Mouse (Mus musculus) cerebellum, adult 9-10 months (tissue): ENCODE data around the gene Pml.

Source experiments
- DNase-seq: peaks from one replicate; pipeline ENCODE4 v3.0.0; 2022

Gene Pml

DNA sequence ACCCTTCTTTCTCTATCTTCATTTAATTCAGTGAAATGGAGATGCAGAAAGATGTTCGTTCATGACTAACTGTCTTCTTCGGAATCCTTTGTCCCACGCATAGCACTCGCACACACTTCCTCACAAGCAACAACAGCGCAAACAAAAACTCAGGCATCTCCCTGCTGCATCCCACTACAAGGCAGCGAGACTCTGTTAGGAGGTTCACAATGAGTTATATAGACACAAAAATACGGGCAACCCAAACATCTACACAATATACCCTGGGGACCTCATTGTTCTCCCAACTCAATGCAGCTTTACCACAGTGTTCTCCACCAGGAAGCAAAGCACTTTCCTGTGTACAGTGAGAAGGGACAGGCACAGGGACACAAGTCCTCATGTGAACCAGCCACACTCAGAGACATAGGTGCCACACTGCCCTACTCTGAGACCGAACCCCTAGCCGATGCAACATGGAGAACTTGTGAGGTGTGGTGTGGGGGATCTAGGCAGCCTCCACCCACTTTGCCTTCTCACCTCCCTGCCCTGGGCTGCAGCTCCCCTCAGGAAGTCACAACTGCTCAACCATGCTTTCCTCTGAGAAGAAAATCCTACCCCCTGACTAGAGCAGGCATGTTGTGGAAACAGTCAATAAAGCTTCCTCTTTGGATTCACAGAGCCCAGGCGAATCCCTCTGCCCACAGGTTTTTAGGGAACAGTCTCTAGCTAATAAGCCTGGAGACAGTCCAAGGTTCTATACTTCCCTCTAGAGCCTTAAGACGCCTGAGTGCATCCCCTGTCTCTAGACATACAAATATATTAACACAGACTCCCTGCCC, 49.1 kb downstream of the Pml start:
- DNase-seq: no peak

DNA sequence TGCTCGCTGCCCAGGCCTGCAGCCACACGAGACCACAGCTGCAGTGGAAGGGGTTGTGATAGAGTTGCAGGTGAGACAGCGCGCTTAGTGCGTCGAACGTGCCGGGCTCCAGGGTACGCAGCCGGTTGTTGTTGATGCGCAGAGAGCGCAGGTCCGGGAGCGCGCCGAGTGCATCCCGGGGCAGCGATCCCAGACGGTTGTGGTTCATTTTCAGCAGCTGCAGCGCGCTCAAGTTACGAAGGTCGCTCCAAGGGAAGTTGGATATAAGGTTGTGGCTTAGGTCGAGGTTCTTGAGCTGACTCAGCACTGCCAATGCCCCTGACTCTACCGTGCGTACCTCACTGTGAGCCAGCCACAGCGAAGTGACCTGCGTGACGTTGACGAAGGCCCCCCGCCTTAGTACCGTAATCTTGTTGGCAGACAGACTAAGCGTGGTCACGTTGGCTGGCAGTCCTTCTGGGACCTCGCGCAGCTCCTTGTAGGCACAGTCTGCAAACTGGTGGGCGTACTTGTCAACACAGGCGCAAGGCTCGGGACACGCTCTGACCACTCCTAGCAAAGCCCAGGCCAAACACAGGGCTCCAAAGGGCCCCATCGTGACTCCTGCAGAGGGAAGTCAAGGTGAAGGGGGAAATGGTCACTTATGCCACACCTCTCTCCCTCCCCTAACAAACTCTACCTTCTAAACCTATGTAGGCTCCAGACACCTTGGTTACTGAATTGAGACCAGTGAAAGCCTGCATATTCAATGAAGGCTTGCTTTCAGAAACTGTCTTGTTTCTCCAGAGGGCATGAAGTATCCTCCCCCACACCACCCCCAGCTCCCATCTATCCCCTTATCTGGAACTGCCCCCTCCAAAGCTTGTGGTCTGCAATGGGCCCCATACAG, 50.0 kb downstream of the Pml start:
- DNase-seq: no peak

DNA sequence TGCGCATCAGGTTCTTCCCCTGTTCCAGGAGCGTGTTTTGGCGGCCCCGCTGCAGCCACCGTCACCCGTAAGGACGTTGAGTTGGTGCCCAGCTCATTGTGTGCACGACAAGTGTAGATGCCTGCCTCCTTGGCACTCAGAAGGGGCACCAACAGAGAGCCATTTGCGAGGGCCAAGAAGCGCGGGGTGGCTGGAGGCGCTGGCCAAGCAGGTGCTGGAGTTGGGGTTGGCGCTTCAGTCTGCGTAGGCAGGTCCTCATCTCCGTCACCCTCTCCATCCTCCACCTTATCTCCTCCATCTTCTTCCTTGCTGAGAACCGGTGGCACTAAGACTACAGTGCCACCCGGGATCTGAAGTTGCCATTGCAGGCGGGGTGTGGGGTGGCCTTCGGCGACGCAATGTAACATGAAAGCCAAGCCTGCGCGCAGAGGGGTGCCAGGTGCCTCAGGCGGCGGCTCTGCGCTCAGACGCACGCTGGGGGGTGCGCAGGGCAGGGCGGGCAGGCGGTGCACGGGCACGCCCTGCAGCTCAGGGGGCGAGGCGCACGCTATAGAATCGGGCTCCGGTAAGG, 50.7 kb downstream of the Pml start:
- no peak for DNase-seq

DNA sequence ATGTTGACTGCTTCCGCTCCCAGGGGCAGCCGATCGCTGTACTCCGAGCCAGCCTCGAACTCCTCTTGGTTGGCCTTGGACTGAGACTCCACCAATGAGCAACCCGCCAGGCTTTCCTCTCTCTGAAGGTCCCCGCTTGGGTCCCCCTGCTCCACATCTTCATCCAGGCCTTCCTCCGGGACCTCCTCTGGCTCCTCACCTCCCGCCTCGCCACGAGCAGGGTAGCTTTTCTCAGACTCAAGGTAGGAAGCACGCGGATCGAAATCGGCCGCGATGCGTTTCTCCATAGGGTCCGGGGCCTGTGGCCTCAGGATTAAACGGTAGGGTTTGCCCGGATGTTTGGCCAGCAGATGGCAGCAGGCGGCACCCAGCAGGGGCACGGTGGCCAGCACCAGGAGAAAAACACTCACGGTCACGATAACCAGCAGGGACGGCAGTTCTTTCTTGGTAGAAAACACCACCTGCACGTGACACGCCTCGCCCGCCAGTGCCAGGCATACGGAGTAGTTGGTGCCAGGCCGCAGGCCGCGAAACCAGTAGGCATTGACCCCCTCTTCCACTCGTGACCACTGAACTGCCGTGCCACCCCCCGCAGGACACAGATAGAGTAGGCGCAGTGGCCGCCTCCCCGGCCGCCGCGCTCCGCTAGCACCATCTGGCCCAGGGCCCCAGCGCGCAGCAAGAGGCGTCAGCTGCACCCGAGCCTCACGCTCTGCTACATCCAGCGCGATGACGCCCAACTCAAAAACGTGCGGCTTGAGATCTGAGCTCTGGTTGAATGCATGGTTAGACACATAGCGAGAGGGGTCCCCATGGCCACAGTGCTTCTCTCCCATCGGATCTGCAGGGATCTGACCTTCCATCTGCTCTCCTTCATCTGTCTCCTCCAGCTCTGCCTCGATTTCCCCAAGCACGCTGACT, 51.5 kb downstream of the Pml start:
- peak; percentile 40 for DNase-seq

DNA sequence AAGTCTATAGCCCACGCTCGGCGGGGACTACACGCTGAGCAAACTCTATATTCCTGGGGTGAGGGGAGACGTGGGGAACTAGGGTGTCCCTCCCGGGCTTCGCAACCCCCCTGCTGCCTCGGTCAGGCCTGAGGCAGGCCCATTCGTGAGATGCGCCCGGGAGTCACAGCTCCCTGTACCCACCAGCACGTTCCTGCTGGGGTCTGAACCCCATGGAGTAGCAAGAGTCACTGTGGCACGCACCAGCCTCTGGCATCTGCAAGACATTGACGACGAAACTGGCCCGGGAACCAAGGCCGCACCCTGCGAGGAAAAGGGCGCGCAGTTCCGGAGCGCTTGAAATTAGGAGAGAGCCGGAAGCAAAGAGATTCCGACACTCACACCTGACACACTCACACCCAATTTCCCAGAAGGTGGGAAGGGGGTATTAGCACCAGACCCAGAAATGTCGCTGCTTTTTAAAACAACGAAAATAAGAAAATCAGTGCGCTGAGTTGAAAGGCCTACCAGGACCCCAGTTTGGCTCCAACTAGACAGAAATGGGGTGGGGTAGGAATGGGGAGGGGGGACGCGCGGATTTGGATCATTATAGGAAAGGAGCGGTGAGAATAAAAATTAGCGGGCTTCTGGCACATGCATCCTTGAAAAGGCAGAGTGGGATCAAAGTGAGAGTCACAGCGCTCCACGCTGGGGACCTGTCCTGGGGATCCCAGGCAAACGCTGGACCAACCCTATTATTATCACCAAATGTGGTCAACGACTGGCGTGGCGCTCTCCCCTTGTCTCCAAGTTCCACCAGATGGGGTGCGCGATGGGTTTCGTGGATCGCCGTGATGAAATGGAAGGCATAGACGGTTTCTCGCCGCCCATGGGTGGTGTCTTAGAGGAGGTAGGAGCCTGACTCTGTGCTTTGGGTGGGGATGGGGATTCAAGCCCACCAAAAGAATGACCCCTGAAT, 52.7 kb downstream of the Pml start:
- DNase-seq: no peak

DNA sequence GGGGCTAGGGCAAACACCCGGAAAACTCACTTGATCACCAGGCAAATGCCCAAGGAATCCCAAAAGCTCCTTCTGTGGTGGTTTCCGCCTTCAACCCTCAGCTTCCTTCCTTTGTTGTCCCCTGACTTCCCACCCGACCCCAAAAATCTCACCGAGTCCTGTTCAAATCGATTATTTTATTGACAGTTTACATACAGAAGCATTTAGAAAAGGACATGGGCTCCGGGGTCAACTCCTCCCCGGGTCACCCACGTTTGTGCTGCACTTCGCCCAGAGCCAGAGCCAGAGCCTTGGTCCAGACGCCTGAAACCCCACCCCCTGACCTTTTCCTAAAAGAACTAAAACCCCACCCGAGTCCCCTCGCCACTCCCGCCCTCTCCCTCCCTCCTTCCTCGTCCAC, 53.4 kb downstream of the Pml start:
- no peak for DNase-seq

DNA sequence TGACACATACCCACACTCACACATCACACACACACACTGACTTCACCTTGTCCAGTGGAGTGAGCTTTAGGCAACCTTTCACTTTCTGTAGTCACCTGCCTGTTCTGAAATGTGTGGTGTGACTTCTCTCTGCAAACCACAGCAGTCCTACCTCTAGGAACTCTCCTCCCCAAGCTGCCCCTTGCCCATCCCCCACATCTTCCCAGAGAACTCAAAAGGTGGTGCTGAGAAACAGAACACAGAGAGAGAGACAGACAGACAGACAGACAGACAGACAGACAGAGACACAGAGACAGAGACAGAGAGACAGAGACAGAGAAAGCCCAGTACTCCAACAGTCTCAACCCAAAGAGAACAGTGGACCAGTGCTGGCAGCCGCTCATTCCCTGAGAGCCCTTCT, 53.9 kb downstream of the Pml start:
- no peak for DNase-seq

DNA sequence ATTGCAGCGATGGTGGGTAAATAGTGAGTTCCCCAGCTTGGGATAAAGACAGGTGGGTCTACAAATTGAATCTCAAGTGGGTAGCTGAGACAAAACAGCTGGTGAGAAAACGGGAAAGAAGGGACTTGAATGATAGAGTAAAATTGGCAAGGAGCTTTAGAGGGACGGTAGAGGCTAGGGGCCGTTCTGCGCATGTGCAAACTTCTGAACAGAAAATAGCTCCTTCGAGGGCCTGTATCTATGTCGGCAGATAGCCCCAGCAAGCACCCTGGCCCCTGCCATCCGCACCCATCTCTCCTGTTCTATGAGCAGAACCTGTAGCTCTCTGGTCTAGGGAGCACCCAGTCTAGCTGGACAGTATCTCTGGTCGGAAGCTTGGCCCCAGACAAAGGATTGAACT, 55.4 kb downstream of the Pml start:
- DNase-seq: no peak

DNA sequence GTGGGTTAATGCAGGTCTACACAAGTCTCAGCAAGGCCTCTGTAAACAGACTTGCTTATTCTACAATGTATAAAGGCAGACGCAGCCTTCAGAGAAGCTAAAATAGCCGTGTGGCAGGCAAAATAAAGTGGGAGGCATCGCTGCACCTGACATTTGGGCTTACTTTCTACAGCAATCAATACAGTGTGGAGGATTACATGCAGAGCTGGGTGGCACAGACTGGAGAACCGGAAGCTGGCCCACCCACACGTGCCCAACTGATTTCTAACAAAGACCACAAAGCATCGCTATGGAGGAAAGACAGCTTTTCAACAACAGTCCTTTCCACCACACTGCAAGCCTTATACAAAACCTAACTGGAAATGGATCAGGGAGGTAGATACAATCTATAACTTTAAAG, 65.1 kb downstream of the Pml start:
- no peak for DNase-seq

DNA sequence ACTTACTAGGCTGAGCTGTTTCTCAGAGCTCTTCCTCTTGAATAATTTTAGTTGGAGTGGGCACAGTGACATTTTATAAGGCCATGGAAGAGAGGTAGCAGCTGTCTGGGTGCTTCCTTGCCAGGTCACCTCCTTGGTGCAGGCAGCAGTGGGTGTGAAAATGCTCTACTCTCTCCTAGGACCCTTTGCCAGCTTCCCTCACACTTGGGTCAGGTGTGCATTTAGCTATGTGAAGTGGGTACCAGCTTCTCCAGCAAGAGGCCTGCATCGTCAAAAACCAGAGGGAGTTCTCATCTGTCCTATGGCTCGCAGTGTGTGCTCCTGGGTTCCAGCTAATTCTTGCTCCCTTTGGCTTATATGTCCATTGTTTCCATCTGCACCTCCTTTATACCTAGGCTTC, 70.2 kb downstream of the Pml start:
- no peak for DNase-seq

DNA sequence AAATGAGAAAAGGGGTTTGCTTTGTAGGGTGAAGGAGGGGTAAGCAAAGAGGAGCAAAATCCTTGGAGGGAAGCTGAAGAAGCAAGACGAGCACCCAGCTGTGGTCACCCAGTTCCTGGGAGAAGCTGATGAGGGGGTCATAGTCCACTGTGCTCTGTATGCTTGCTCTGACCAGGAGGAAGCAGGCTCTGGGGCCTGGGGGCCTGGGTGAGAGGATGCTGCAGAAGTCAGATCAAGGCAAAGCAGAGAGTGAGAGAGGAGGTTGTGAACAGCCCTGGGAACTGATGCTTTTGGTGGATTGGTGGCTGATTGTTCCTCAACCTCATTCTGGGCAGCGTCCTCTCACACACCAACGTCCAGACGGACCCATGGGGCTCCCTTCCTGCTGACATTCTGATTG, 72.4 kb downstream of the Pml start:
- no peak for DNase-seq

DNA sequence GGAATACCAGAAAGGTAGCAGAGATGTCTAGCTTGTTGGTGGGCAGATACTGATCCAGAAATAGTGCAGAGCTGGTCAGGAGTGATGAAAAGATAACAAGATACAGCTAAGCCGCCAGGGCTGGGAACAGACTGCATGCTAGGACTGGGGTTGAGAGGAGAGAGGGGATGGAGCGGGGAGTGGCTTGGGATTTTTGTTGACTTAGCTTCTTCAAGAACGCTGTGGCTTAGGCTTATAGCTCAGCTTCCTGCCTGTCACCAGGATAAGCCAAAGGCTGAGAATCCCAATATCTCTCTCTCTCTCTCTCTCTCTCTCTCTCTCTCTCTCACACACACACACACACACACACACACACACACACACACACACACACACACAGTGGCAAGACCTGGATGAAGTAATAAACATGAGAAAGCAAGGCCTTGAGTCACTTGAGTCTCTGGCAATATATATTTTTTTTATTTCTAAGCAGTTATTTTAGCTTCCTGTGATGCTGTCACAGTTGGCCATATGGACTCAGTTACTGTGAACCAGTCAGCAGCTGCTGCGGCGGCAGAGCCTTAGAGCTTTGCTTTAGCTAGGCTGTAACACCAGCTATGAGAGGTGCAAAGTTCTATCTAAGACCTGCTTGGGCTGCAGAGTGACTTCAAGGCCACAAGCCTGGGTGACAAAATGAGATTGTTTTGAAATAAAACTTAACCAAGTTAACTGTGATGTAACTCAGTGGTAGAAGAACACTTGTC, 73.7 kb downstream of the Pml start:
- DNase-seq: no peak

DNA sequence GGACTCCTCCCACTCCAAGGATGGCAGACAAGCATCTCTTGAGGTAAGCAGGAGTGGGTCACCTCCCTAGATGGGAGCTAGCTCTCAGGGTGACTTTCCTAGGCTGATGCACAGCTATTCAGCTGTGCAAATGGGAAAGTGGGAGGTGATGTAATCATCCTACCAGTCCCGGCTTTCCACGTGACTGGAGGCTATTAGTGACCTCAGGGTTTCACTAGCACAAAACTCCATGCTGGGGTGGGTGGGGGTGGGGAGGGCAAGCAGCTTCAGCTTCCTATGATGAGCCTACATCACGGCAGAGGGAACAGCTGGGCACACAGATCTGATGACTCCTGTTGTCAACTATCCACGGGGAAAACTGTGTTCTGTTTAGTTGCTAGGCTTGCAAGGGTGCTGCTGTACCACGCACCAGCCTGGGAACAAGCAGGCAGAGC, 74.8 kb downstream of the Pml start:
- DNase-seq: no peak

DNA sequence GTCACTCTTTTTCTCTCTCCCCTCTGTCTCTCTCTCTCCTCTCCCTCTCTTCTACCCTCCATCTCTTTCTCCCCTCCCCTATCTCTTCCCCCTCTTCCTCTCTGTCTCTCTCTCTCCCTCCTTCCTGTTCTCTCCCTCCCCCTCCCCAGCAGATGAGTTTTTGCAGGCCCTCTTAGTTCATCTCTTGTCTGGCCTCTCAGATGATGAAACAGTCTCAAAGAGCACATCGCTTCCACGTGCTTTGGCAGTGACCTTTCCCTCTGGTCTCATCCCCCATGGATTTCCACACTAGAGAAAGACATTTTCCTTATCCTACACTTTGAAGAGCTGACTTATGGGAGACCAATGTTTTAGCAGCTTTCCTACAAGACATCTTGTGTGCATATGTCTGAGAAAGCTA, 76.7 kb downstream of the Pml start:
- DNase-seq: no peak

DNA sequence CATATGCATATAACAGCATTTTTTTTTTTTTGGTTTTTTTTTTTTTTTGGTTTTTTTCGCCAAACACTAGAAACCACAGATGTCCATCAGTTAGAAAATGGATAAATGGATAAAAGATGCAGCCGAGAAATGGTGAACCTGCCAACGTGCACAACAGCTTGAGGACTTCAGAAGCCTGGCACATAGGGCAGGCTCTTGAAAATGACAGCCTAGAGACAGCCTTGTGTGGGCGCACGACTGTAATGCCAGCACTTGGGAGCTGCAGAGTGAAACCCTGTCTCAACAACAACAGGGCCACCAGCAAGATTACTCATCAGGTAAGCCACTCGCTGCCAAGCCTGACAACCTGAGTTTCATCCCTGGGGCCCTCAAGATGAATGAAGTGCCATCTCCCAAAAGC, 80.2 kb downstream of the Pml start:
- no peak for DNase-seq

DNA sequence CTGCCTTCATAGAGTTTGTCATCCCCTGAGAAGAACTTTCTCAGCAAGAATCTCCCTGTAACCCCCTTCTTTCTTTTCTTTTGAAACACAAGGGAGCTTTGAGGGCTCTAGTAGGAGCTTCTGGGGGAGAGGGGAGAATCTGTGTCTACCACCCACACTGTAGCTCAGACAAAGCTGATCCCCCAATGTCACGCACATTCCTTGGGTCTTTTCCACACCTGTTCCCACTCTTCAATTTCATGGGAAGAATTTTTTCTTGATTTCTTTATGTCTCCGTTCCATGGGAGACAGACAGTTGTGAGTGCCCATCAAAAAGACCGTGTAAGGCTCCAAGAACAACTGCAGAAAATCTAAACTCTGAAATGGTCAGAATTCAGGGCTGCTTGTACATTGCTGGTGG, 80.7 kb downstream of the Pml start:
- no peak for DNase-seq
